Mouse (Mus musculus): ENCODE measurements around the gene Gm525.
"Not testable (repeated sequence)": the region's sequence is repeated elsewhere in the genome, so short reads cannot be mapped to it uniquely, and the experiment has no call there.

Gene Gm525

DNA sequence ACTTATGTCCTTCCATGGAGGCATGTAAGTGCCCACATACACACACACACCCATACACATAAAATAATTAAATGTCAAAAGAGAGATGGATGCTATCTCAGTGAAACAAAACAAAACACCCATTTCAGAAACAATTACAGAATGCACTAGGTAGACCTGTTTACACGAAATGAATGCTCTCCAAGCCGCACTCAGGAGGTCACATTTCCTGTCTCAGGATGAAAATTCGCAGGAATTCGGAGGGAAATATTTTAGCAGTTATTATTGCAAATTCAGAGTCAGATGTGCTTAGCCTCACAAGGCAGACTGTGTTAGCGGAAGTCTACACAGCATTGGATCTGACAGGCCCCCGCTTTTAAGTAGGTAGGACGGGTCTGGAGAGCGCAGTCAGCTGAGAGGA lies at the start of gene Gm525:
Gene Gm525, plus strand, starts transcription at position 301 of the 400 bp plus-strand sequence.
- no peak for DNase-seq (ENCODE audit: low spot score in 2 of 2)

- no peak for DNase-seq (ENCODE audit: low spot score in 2 of 2)
These were observed 49.3 kb upstream of the Gm525 start for GRCm38 (mm10) chr11:89024181-89024881.

GRCm38 (mm10) chr11:89025603-89026002 lies 48.0 kb upstream of the Gm525 start:
- no peak for DNase-seq (ENCODE audit: low spot score in 2 of 2)

GRCm38 (mm10) chr11:89026117-89026516 lies 47.5 kb upstream of the Gm525 start:
- DNase-seq (ENCODE audit: low spot score in 2 of 2): no peak

DNA sequence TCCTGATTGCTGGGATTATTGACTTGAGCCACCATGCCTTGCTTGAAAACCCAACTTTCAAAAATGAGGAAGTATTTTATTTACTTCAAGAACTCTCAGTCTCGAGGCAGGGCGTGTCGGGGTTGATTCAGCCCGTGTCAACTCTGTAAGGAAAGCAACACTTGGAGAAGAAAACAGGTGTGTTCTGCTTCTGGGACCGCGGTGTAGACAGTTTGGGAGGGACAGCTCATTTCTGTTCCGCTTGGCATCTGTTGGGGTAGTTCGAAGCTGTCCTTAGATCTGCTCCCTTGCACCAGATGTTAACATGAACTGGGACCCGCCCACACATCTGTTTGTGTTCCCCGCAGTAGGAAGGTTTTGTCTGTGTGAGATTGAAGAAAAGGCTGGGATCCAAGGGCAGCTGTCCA lies 45.7 kb upstream of the Gm525 start:
- no peak for DNase-seq (ENCODE audit: low spot score in 2 of 2)

DNA sequence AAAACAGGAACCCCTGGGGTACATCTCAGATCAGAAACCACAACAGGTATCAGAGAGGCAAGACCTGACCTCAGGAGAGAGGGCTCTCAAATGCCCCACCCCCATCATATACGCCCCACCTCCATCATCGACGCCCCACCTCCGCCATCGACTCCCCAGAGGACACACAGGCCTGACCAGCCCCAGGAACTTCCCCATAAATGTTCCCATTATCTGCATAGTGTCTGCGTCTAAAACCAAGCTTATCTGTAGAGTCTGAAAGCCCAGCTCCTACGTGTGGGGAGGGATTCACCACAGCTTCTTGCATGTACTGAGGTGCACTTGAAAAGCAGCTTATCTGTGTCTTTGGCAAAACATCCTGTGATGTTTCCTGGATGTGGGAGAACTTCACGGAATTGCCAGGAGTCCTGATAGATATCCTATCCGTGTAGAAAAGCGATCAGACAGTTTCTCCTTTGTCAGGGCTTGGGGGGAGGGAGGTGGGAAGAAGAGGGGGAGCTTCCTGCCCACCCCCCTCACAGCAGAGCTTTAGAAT lies 44.7 kb upstream of the Gm525 start:
- DNase-seq (ENCODE audit: low spot score in 2 of 2): no peak

DNA sequence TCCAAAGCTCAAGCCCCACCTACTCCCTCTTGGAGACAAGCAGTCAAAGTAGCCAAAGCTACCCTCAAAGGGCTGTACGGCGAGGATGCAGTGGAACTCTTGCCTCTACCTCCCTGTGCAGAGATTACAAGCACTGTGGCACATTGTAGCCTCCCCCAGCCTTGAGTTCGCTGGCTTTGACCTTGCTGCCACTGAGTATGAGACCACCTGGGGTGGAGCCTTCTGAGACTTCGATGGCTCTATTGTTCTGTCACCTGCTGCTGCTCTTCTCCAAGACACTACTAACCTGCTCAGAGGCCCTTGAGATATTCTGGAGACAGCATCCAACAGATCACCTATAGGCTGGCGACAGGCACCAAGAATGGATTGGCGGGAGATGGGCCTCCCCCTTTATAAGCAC lies 43.1 kb upstream of the Gm525 start:
- no peak for DNase-seq (ENCODE audit: low spot score in 2 of 2)

- DNase-seq (ENCODE audit: low spot score in 2 of 2): no peak
These were observed 42.5 kb upstream of the Gm525 start for GRCm38 (mm10) chr11:89031189-89031588.

GRCm38 (mm10) chr11:89034592-89034991 lies 39.0 kb upstream of the Gm525 start:
- no peak for DNase-seq (ENCODE audit: low spot score in 2 of 2)

DNA sequence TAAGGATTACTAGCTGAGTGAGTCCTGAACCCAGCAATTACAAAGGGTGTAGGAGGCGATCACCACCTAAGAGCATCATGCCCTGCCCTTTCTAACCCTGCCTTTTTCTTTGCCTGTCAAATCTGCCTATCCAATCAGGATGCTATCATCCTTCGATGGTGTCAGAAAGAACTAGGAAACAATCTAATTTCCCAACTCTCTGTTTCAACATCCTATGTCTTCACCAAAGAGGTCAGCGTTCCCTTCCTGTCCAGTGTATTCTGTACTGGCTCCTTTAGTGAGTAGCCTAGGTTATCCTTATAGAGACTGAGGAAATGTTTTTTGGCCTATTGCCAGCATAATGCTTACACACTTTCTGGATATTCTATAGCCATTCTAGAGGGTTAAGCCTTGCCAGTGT lies 38.1 kb upstream of the Gm525 start:
- DNase-seq (ENCODE audit: low spot score in 2 of 2): no peak

- no peak for DNase-seq (ENCODE audit: low spot score in 2 of 2)
These were observed 35.1 kb upstream of the Gm525 start for GRCm38 (mm10) chr11:89038496-89038895.

DNA sequence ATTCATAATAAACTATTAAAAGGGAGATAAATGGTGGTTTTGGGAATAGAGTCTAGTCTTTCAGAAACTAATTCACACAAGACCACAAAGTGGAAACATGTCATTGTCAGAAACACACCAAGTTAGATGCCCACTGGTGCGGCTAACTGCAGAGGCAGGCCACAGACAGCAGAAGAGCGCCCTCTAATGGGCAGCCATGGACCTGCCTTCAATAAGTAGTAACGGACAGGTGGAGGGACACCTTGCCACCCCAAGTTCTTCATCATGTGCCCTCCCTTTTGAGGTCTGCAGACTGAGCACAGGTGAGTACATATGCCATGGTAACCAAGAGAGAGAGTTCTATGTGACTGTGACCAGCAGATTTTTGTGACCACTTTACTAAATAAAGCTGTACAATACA lies 34.3 kb upstream of the Gm525 start:
- peak; percentile 37 to 48 for DNase-seq (ENCODE audit: low spot score in 2 of 2)

GRCm38 (mm10) chr11:89041073-89041472 lies 32.6 kb upstream of the Gm525 start:
- not testable (repeated sequence) for DNase-seq (ENCODE audit: low spot score in 2 of 2)

DNA sequence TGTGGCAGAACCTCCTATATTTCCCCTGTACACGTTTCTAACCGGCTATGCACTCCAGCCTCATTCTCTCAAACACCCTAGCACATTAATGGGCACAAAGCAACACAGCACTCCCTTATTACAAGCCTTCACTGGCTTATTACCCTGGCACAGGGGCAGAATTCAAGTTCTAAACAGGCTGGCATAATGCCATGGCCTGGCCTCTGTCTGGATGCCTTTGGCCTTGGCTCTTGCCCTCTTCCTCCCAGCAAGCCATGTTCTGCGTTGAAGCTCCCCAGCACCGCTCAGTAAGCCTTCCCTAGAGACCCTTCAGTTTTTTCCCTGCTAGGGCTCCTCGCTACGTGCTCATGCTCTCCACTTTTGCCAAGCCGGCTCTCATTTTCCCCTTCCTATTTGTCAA lies 30.6 kb upstream of the Gm525 start:
- DNase-seq (ENCODE audit: low spot score in 2 of 2): no peak

DNA sequence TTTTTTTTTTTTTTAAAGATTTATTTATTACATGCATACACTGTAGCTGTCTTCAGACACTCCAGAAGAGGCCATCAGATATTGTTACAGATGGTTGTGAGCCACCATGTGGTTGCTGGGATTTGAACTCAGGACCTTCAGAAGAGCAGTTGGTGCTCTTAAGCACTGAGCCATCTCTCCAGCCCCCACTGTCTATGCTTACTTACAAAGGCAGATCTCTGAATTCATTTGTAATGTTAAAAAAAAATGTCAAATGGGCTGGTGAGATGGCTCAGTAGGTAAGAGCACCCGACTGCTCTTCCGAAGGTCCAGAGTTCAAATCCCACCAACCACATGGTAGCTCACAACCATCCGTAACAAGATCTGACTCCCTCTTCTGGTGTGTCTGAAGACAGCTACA lies 28.1 kb upstream of the Gm525 start:
- not testable (repeated sequence) for DNase-seq (ENCODE audit: low spot score in 2 of 2)

DNA sequence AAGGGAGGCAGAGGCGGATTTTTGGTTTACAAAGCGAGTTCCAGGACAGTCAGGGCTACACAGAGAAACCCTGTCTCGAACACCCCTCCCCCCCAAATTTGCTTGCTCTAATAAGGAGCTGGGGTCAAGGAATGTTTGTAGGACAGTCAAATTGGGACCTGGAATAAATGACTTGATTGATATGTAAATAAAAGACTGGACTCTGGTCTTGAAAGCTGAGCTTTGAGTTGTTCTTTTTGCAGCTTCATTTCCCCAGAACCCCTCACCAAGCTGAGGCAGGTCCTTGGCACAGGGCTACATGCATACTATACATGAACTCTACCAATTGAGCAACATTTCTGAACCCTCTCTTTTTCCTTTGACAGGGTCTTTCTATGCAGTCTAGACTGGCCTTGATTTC lies 27.6 kb upstream of the Gm525 start:
- no peak for DNase-seq (ENCODE audit: low spot score in 2 of 2)

DNA sequence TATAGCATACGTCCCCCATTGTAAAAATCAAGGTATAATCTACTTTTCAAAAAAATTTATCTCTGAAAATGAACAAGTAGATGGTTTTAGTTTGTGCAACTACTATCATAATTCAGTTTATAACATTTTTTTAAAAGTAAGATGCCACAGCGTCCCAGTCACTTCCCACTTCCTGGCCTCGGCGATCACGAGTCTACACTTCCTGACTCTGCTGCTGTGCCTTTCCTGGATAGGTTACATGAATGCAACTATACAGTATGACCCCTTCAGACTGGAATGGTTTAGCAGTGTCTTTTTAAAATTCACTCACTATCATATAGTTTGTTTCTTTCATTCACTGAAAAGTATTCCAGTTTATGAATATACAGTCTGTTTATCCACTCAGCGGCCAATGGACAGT lies 21.9 kb upstream of the Gm525 start:
- no peak for DNase-seq (ENCODE audit: low spot score in 2 of 2)

DNA sequence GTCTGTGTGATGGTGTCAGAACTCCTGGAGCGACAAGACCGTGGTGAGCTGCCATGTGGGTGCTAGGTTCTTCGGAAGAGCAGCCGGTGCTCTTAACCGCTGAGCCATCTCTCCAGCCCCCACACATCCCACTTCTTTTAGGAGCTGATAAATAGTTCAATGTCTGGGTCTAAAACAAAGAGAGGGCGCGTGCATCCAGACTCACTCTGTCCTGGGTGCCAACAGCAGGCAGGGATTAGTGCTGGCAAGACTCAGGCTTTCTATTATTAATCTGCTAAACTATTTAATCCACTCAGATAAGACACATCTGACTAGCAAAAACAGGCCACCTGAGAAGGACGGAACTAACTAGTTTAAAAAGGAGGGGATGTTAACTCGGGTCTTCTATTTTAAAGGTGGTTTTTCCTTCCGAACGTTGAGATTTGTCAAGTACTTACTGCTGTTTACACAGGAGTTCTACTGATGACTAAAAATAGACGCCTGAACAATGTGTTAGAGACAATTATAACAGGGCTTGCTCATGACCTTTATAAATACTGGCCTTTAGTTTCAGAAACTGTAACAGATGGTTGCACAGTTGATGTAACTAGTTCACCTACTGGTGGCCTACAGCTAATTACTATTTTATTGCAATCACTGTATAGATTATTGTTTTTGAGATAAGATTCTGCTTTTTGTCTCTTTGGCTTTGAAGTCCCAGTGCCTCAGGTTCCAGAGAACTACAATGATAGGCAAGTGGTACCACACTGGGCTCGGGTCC lies 17.5 kb upstream of the Gm525 start:
- no peak for DNase-seq (ENCODE audit: low spot score in 2 of 2)

GRCm38 (mm10) chr11:89058515-89059270 lies 14.9 kb upstream of the Gm525 start:
- DNase-seq (ENCODE audit: low spot score in 2 of 2): no peak

DNA sequence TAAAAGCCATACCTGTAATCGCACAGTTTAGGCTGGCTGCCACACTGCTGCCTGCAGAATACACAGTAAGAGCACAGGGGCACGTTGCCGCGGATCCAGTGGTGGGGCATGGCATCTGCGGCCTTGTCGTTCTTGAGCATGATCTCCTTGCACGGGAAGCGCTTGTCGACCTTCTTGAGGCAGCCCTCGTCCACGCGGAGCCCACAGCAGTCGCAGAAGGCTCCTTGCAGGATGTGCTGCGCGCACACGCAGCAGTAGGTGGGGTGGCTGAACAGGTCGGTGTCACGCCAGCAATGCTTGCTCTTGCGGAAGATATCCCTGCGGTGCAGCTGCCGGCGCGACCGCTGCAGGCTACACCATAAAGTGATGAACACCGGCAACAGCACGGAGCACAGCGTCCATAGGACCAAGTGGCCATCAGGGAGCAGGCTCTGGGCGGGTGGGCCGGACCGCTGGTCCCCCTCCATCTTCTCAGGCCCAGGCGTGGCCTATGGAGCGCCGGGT lies 13.7 kb upstream of the Gm525 start:
- DNase-seq (ENCODE audit: low spot score in 2 of 2): peak; percentile 23 to 30

GRCm38 (mm10) chr11:89060423-89061089 lies 13.1 kb upstream of the Gm525 start:
- peak; percentile 68 to 85 for DNase-seq (ENCODE audit: low spot score in 2 of 2)

GRCm38 (mm10) chr11:89061362-89061761 lies 12.3 kb upstream of the Gm525 start:
- DNase-seq (ENCODE audit: low spot score in 2 of 2): no peak

Data from frontal cortex, postnatal 25 days (tissue).